In genomic region chr8:105949350-105949749, GRCm38 (mm10) we compare ENCODE assay signal across 9 mouse cellular contexts. TPM values are rescaled to one million over a fixed set of nuclear protein-coding genes. Genes with fewer than 3 reads are reported as not detected.
A peak's percentile ranks its signal among the peaks of the same experiment; 100 is the strongest.
DNase-seq lines count a peak whose midpoint lies in the region; ATAC-seq lines count a peak whose summit lies in the region.
"Had no signal": no experiment of that assay in that cellular context is flagged by ENCODE, and none has a peak within 500 bp of the region (broad histone marks: within the 10 kb centered on the region; RNA-seq: fewer than 3 reads in every experiment).

No protein-coding gene starts in this region.

- H3K4me3 ChIP-seq in heart, embryonic 16.5 days (ENCODE audit: low read length) = no peak overlapping the region

- peaks cover 30% of the 10 kb centered on the region for H3K4me1 ChIP-seq in heart, embryonic 16.5 days (ENCODE audit: control insufficient read depth, insufficient read depth, low read length)

- no peaks in the 10 kb centered on the region for H3K9me3 ChIP-seq in heart, embryonic 16.5 days (replicated peaks; ENCODE audit: control insufficient read depth, low read length)

- H3K9ac ChIP-seq in heart, embryonic 16.5 days (ENCODE audit: low read length) = no peak overlapping the region

- WGBS in heart, embryonic 16.5 days = 12% methylated on average over 10 of the region's 10 CpGs

- intact Hi-C loops in gastrocnemius, postnatal 14 days (cut with DNase I; ENCODE audit: low total_unique reads) = no loop called here

- H3K27ac ChIP-seq in heart, embryonic 16.5 days (ENCODE audit: low read length) = peak overlapping the region; percentile 53

- H3K36me3 ChIP-seq in heart, embryonic 16.5 days (ENCODE audit: control insufficient read depth, insufficient read depth) = peaks cover 51% of the 10 kb centered on the region

- no peaks in the 10 kb centered on the region for H3K27me3 ChIP-seq in heart, embryonic 16.5 days (ENCODE audit: control insufficient read depth, insufficient read depth, low read length)

- peak; percentile 71 for ATAC-seq in heart, embryonic 16.5 days (replicated peaks; ENCODE audit: extremely low read depth, insufficient read depth, low FRiP score)
- ATAC-seq in megakaryocyte, adult 5-6 weeks (ENCODE audit: poor library complexity, severe bottlenecking) = no peak

- H3K4me2 ChIP-seq in heart, embryonic 16.5 days (ENCODE audit: low read depth, low read length) = no peak overlapping the region

- DNase-seq in gastrocnemius, postnatal 14 days = peak; percentile 54
- DNase-seq in gastrocnemius, adult 8-10 months (ENCODE audit: low spot score in 2 of 2) = no peak
- peak; percentile 43 for DNase-seq in ovary, adult 18-20 months (ENCODE audit: low spot score)
- no peak for DNase-seq in ovary, postnatal 10 days (ENCODE audit: low spot score)
- DNase-seq in lung, postnatal 14 days = peak; percentile 50
- no peak for DNase-seq in thymus, adult 18-20 months

RNA-seq across cellular contexts. Expression of gene Lcat, which starts 6.2 kb away (rescaled TPM):
- total RNA-seq in gastrocnemius, postnatal 14 days (2021) = under 1 TPM; 0.21 to 0.29 TPM
- total RNA-seq in gastrocnemius, adult 8-10 months (2022) = under 1 TPM in 2 of 4 experiments, not detected in 2; 0.24 to 0.78 TPM
- 1.3 and 1.7 TPM in 2 replicates for polyA plus RNA-seq in heart, embryonic 16.5 days (2015; fragmentation: Nextera tagmentation; extraction: Ambion mirVana)
- 0.23 TPM in 1 of 2 replicates, not detected in the other for total RNA-seq in megakaryocyte, adult 5-6 weeks (2015)
- total RNA-seq in megakaryocyte, adult 5-6 weeks (2017) = 0.45 TPM in 1 of 2 replicates, not detected in the other

RNA-seq across cellular contexts. Expression of gene Psmb10, which starts 11.1 kb away (rescaled TPM):
- total RNA-seq in gastrocnemius, postnatal 14 days (2021) = 10 to 100 TPM; 19.3 to 20.9 TPM
- total RNA-seq in gastrocnemius, adult 8-10 months (2022) = 10 to 100 TPM; 15.3 to 22.6 (median 19.7) TPM
- 89.4 and 112 TPM in 2 replicates for polyA plus RNA-seq in heart, embryonic 16.5 days (2015; fragmentation: Nextera tagmentation; extraction: Ambion mirVana)
- 164 and 185 TPM in 2 replicates for total RNA-seq in megakaryocyte, adult 5-6 weeks (2015)
- total RNA-seq in megakaryocyte, adult 5-6 weeks (2017) = 56.1 and 63.6 TPM in 2 replicates

RNA-seq across cellular contexts. Expression of gene Ctrl, which starts 15.7 kb away (rescaled TPM):
- not detected for total RNA-seq in gastrocnemius, postnatal 14 days (2021)
- total RNA-seq in gastrocnemius, adult 8-10 months (2022) = not detected
- 0.79 and 0.89 TPM in 2 replicates for polyA plus RNA-seq in heart, embryonic 16.5 days (2015; fragmentation: Nextera tagmentation; extraction: Ambion mirVana)
- 1.3 and 2.0 TPM in 2 replicates for total RNA-seq in megakaryocyte, adult 5-6 weeks (2015)
- total RNA-seq in megakaryocyte, adult 5-6 weeks (2017) = 0.55 and 1.1 TPM in 2 replicates

RNA-seq across cellular contexts. Expression of gene Slc12a4, which starts 16.5 kb away (rescaled TPM):
- 10 to 100 TPM; 12.1 to 19.1 TPM for total RNA-seq in gastrocnemius, postnatal 14 days (2021)
- total RNA-seq in gastrocnemius, adult 8-10 months (2022) = 10 to 100 TPM; 11.8 to 12.7 (median 12.0) TPM
- 38.5 and 43.1 TPM in 2 replicates for polyA plus RNA-seq in heart, embryonic 16.5 days (2015; fragmentation: Nextera tagmentation; extraction: Ambion mirVana)
- total RNA-seq in megakaryocyte, adult 5-6 weeks (2015) = 2.9 and 5.9 TPM in 2 replicates
- total RNA-seq in megakaryocyte, adult 5-6 weeks (2017) = 2.1 and 9.4 TPM in 2 replicates

RNA-seq across cellular contexts. Expression of gene Dpep3, which starts 29.9 kb away (rescaled TPM):
- total RNA-seq in gastrocnemius, postnatal 14 days (2021) = not detected
- total RNA-seq in gastrocnemius, adult 8-10 months (2022) = not detected
- not detected in 2 replicates for polyA plus RNA-seq in heart, embryonic 16.5 days (2015; fragmentation: Nextera tagmentation; extraction: Ambion mirVana)
- total RNA-seq in megakaryocyte, adult 5-6 weeks (2015) = not detected in 2 replicates
- not detected in 2 replicates for total RNA-seq in megakaryocyte, adult 5-6 weeks (2017)
- polyA plus RNA-seq: limb, embryonic 11.5 days had no signal

Comparison
In these comparisons a context has a peak if more than half of its experiments do, and no peak if none do; other contexts are left out.
1. DNase-seq: peak in gastrocnemius, postnatal 14 days (single experiment), ovary, adult 18-20 months (single experiment) and lung, postnatal 14 days (single experiment); none in gastrocnemius, adult 8-10 months (0 of 2), ovary, postnatal 10 days (single experiment) and thymus, adult 18-20 months (0 of 2).